Mouse (Mus musculus): ENCODE measurements around the gene Tgfa. TPM values are rescaled to one million over a fixed set of nuclear protein-coding genes. Genes with fewer than 3 reads are reported as not detected.

Tgfa gene
- polyA plus RNA-seq, 1 experiment, result 0.49 TPM

DNA sequence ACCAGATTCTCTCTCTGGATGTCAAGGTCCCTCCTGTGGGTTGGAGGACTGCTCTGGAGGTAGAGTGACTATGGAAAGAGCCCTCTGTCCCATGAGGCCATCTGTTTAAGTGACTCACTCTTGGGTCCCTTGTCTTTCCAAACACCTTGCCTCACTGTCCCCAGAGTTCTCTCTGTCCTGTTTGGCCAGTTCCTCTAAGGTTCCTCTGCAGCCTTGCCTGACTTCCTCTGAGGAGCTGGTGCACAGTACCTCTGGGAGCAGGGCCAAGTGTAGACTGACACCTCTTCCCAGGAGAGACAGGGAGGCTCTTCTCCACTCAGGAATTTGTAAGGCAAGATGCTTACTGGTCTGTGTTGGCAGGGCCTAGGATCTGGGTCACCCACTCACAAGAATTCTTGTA is 30.6 kb downstream of the Tgfa start:
- H3K36me3 ChIP-seq (ENCODE audit: control insufficient read depth, insufficient read depth, low read length), result no peaks in the 10 kb centered on the region
- DNase-seq (ENCODE audit: low read depth in 1 of 2, low spot score in 2 of 2), result no peak
- H3K4me3 ChIP-seq (ENCODE audit: extremely low read depth, insufficient read depth, insufficient read length), result no peak overlapping the region
- H3K4me1 ChIP-seq (ENCODE audit: control insufficient read depth, insufficient read depth, insufficient read length), result no peaks in the 10 kb centered on the region
- no peak for TF ChIP-seq CTCF (IDR thresholded peaks at IDR 0.05; ENCODE audit: extremely low read depth, insufficient read depth, insufficient read length, insufficient replicate concordance)
- TF ChIP-seq POLR2A (IDR thresholded peaks at IDR 0.05; ENCODE audit: low read depth, low read length), result no peak
- no peak overlapping the region for H3K27ac ChIP-seq (ENCODE audit: insufficient read depth, low read length)
- H3K27me3 ChIP-seq (ENCODE audit: control insufficient read depth, insufficient read depth, low read length), result no peaks in the 10 kb centered on the region

DNA sequence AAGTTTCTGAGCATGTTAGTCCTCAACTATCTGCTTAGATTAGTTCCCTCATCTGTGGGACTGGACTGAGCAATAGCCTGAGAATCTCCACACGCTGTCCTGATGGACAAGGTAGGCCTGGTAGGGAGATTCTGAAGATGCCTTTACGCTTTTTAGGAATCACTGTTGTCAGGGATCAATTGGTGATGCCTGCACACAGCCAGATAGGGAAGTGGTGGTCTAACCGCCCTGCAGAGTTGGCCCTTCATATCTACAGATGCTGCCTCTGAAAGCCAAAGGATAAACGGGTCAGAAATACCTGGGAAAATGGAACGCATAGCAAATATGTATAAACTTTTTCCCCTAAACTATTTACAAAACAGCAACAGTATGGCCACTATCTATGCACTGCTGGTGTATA is 37.3 kb downstream of the Tgfa start:
- WGBS, result 67% methylated on average over 5 of the region's 5 CpGs
- Histone ChIP-seq H3K36me3 (ENCODE audit: control insufficient read depth, insufficient read depth, low read length) (no peaks in the 10 kb centered on the region), H3K4me1 (ENCODE audit: control insufficient read depth, insufficient read depth, insufficient read length) (no peaks in the 10 kb centered on the region), H3K27ac (ENCODE audit: insufficient read depth, low read length) (no peak overlapping the region), H3K4me3 (ENCODE audit: extremely low read depth, insufficient read depth, insufficient read length) (no peak overlapping the region), H3K27me3 (ENCODE audit: control insufficient read depth, insufficient read depth, low read length) (no peaks in the 10 kb centered on the region)
- no peak for TF ChIP-seq POLR2A (IDR thresholded peaks at IDR 0.05; ENCODE audit: low read depth, low read length)
- DNase-seq (ENCODE audit: low read depth in 1 of 2, low spot score in 2 of 2), result no peak

DNA sequence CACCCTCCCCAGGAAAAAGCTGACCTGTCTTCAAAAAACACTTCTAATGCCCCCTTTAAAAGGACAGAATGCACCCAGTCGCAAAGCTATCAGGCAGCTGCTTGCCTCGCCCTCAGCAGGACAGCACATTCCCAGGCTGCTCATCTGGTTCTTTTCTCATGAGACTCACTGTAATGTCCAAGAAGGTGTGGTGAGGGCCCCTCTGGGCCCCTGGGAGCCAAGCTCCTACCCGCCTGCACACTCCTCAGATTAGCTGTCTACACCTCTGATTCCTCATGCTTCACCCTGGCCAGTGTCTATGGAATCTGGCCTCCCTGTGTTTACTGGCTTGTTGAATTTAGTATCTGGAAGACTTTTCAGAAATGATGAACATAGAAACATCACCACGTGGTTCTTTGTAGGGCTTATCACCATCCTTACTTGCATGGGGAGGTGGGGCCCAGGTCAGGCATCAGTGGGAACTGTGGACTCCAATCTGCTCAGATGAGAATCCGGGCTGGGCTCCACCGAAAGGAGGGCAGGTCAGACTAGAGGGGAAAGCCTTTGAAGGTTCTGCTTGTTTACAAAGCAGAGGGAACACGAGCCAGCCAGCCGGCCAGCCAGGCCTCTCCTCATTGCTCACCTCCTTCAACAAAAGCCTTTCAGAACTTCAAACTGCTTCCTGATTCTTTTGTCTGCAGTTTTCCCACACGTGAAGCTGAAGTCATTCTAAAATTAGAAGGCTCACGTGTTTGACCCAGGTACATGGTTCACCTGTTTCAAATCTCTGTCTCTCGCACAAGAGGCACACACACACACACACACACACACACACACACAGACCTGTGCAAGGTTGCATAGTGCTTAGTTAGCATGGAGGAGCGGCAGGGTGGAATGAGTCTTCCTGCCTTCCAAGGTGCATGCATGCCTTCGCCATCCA is 38.7 kb downstream of the Tgfa start:
- WGBS, result 58% methylated on average over 13 of the region's 13 CpGs
- Histone ChIP-seq H3K4me3 (ENCODE audit: extremely low read depth, insufficient read depth, insufficient read length) (no peak overlapping the region), H3K4me1 (ENCODE audit: control insufficient read depth, insufficient read depth, insufficient read length) (no peaks in the 10 kb centered on the region), H3K27me3 (ENCODE audit: control insufficient read depth, insufficient read depth, low read length) (no peaks in the 10 kb centered on the region), H3K36me3 (ENCODE audit: control insufficient read depth, insufficient read depth, low read length) (no peaks in the 10 kb centered on the region), H3K27ac (ENCODE audit: insufficient read depth, low read length) (no peak overlapping the region)
- TF ChIP-seq POLR2A (IDR thresholded peaks at IDR 0.05; ENCODE audit: low read depth, low read length) (no peak), CTCF (IDR thresholded peaks at IDR 0.05; ENCODE audit: extremely low read depth, insufficient read depth, insufficient read length, insufficient replicate concordance) (no peak)
- DNase-seq (ENCODE audit: low read depth in 1 of 2, low spot score in 2 of 2), result no peak

DNA sequence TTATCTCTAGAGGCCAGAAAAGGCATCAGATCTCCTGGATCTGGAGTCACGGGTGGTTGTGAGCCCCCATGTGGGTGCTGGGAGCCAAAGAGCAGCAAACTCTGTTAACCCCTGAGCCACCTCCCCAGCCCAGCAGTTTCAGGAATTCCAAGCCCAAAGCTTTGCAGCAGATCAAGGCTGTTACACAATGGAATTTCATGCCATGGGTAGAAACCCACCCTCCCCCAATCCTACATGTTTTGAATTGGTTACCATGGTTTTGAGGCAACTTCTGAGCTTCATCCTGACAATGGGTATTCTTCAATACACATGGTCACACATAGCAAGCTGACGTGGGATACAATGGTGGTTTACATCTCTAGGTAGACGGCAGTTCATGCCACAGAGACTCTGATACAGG is 49.8 kb downstream of the Tgfa start:
- H3K27me3 ChIP-seq (ENCODE audit: control insufficient read depth, insufficient read depth, low read length), result no peaks in the 10 kb centered on the region
- H3K27ac ChIP-seq (ENCODE audit: insufficient read depth, low read length), result no peak overlapping the region
- DNase-seq (ENCODE audit: low read depth in 1 of 2, low spot score in 2 of 2), result no peak
- H3K36me3 ChIP-seq (ENCODE audit: control insufficient read depth, insufficient read depth, low read length), result no peaks in the 10 kb centered on the region
- TF ChIP-seq CTCF (IDR thresholded peaks at IDR 0.05; ENCODE audit: extremely low read depth, insufficient read depth, insufficient read length, insufficient replicate concordance) (no peak), POLR2A (IDR thresholded peaks at IDR 0.05; ENCODE audit: low read depth, low read length) (no peak)
- H3K4me1 ChIP-seq (ENCODE audit: control insufficient read depth, insufficient read depth, insufficient read length), result no peaks in the 10 kb centered on the region
- no peak overlapping the region for H3K4me3 ChIP-seq (ENCODE audit: extremely low read depth, insufficient read depth, insufficient read length)
- WGBS, result 74% methylated on average over 3 of the region's 3 CpGs

DNA sequence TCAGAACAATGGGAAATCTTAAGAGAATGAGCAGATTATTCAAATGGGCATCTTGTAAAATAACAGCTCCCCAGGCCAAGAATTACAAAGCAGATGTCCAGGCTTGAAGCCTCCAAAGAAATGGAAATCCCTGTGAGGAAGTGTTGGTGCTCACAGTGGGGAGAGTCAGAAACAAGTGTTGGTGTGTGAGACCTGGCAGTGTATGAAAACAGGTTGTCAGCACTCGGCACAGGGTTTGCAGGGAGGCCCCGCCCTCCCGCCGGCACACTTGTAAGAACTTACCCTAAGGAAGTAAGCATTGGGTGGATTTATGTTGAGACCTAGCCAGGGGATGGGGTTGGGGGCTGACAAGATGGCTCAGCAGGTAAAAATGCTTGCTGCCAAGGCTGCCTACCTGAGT is 50.9 kb downstream of the Tgfa start:
- no peak for DNase-seq (ENCODE audit: low read depth in 1 of 2, low spot score in 2 of 2)
- H3K36me3 ChIP-seq (ENCODE audit: control insufficient read depth, insufficient read depth, low read length), result no peaks in the 10 kb centered on the region
- no peak for TF ChIP-seq POLR2A (IDR thresholded peaks at IDR 0.05; ENCODE audit: low read depth, low read length)
- no peak for TF ChIP-seq CTCF (IDR thresholded peaks at IDR 0.05; ENCODE audit: extremely low read depth, insufficient read depth, insufficient read length, insufficient replicate concordance)
- H3K4me1 ChIP-seq (ENCODE audit: control insufficient read depth, insufficient read depth, insufficient read length), result no peaks in the 10 kb centered on the region
- 42% methylated on average over 4 of the region's 4 CpGs for WGBS
- H3K27ac ChIP-seq (ENCODE audit: insufficient read depth, low read length), result no peak overlapping the region
- H3K27me3 ChIP-seq (ENCODE audit: control insufficient read depth, insufficient read depth, low read length), result no peaks in the 10 kb centered on the region
- H3K4me3 ChIP-seq (ENCODE audit: extremely low read depth, insufficient read depth, insufficient read length), result no peak overlapping the region

DNA sequence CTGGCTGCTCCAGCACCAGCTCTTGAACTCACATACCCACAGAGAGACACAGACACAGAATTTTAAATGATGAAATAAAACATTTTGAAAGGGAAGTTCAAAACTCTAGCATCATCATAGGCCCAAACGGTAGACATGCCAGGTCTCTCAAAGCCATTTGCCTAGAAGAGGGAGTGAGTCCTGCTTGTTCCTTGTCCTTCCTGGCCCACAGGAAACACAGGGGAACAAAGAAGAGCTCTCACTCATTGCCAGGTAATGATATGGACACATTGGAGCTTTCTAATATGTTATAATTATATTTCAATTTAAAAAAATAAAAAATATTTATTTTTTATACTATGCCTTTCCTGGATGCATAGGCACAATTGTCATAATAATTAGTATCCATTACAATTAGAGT is 53.5 kb downstream of the Tgfa start:
- TF ChIP-seq POLR2A (IDR thresholded peaks at IDR 0.05; ENCODE audit: low read depth, low read length) (no peak), CTCF (IDR thresholded peaks at IDR 0.05; ENCODE audit: extremely low read depth, insufficient read depth, insufficient read length, insufficient replicate concordance) (no peak)
- WGBS, result 91% methylated on average over 1 of the region's 1 CpGs
- no peak for DNase-seq (ENCODE audit: low read depth in 1 of 2, low spot score in 2 of 2)

DNA sequence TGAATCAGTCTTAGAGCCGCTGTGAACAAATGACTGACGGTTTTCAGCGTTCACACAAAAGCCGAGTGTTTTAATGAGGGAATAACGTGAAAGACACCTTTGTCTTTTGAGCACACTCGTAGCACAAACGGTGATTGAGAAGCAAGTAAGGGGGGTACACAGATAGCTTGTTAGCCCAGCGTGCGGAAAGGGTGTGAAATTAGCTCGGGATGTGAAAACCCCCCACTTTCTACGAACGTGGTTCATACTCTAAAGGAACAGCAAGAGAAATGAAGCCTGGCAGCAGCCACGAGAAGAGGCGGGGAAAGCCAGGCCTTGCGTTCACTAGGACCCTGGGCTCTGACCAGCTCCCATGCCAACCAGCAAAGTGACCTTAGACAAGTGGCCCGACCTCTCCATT is 54.0 kb downstream of the Tgfa start:
- no peaks in the 10 kb centered on the region for H3K36me3 ChIP-seq (ENCODE audit: control insufficient read depth, insufficient read depth, low read length)
- DNase-seq (ENCODE audit: low read depth in 1 of 2, low spot score in 2 of 2), result no peak
- H3K27ac ChIP-seq (ENCODE audit: insufficient read depth, low read length), result no peak overlapping the region
- 91% methylated on average over 16 of the region's 16 CpGs for WGBS
- no peaks in the 10 kb centered on the region for H3K27me3 ChIP-seq (ENCODE audit: control insufficient read depth, insufficient read depth, low read length)
- no peak for TF ChIP-seq CTCF (IDR thresholded peaks at IDR 0.05; ENCODE audit: extremely low read depth, insufficient read depth, insufficient read length, insufficient replicate concordance)
- TF ChIP-seq POLR2A (IDR thresholded peaks at IDR 0.05; ENCODE audit: low read depth, low read length), result no peak
- no peak overlapping the region for H3K4me3 ChIP-seq (ENCODE audit: extremely low read depth, insufficient read depth, insufficient read length)
- H3K4me1 ChIP-seq (ENCODE audit: control insufficient read depth, insufficient read depth, insufficient read length), result no peaks in the 10 kb centered on the region

More for the DNA sequence above, 53.5 kb downstream of the Tgfa start:
- Histone ChIP-seq H3K4me3 (ENCODE audit: extremely low read depth, insufficient read depth, insufficient read length) (no peak overlapping the region), H3K36me3 (ENCODE audit: control insufficient read depth, insufficient read depth, low read length) (no peaks in the 10 kb centered on the region), H3K27me3 (ENCODE audit: control insufficient read depth, insufficient read depth, low read length) (no peaks in the 10 kb centered on the region), H3K4me1 (ENCODE audit: control insufficient read depth, insufficient read depth, insufficient read length) (no peaks in the 10 kb centered on the region), H3K27ac (ENCODE audit: insufficient read depth, low read length) (no peak overlapping the region)

Measured in spleen, adult 2 months (tissue).